Mouse (Mus musculus): ENCODE data around the gene Lyg1. TPM values are rescaled to one million over a fixed set of nuclear protein-coding genes. Genes with fewer than 3 reads are reported as not detected.

The Lyg1 gene
- polyA plus RNA-seq, 1 experiment = not detected

DNA sequence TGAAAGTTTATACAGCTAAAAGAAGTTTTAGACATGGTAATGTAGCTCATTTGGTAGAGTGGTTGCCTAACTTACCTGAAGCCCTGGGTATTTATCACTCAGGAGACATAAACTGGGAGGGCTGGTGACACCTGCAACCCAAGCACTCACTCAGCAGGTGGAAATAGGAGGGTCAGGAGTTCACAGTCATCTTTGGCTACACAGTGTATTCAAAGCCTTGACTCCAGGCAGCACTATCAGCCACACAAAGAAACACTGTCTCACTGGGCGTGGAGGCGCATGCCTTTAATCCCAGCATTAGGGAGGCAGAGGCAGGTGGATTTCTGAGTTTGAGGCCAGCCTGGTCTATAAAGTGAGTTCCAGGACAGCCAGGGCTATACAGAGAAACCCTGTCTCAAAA, 44.8 kb downstream of the Lyg1 start:
- no peak overlapping the region for H3K4me3 ChIP-seq (replicated peaks)

DNA sequence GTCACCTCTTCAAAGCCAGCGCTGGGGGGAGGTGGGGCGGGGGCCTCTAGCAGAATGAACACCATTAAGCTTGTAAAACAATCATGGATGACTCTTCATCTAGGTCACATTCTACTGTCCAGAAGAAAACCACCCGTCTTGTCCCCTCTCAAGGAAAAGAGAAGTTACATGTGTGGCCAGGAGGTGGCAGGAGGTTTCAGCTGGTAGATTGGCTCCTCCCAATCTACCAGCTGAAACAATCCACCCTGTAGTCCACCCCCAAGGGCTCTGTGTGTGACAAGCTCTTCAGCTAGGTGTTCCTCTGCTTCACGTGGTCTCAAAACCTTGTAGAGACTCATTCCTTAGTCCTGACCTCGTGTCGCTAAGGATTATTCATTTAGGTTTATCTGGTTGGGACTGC, 54.4 kb downstream of the Lyg1 start:
- Histone ChIP-seq H3K4me1 (peaks cover 23% of the 10 kb centered on the region), H3K4me3 (replicated peaks) (no peak overlapping the region), H3K27me3 (replicated peaks) (no peaks in the 10 kb centered on the region), H3K36me3 (replicated peaks; ENCODE audit: low read length) (peaks cover 25% of the 10 kb centered on the region), H3K9me3 (no peaks in the 10 kb centered on the region)
- TF ChIP-seq GATA1 (IDR thresholded peaks at IDR 0.05; ENCODE audit: borderline replicate concordance, low read length) (no peak), FLI1 (IDR thresholded peaks at IDR 0.05; ENCODE audit: low read length) (no peak)

More for the DNA sequence above, 44.8 kb downstream of the Lyg1 start:
- Histone ChIP-seq H3K27me3 (replicated peaks) (peaks cover 28% of the 10 kb centered on the region), H3K4me1 (peaks cover 5% of the 10 kb centered on the region; the same call in 1 of the 2 replicates), H3K9me3 (no peaks in the 10 kb centered on the region), H3K36me3 (replicated peaks; ENCODE audit: low read length) (no peaks in the 10 kb centered on the region)
- no peak for TF ChIP-seq GATA1 (IDR thresholded peaks at IDR 0.05; ENCODE audit: borderline replicate concordance, low read length)
- TF ChIP-seq FLI1 (IDR thresholded peaks at IDR 0.05; ENCODE audit: low read length) = no peak

DNA sequence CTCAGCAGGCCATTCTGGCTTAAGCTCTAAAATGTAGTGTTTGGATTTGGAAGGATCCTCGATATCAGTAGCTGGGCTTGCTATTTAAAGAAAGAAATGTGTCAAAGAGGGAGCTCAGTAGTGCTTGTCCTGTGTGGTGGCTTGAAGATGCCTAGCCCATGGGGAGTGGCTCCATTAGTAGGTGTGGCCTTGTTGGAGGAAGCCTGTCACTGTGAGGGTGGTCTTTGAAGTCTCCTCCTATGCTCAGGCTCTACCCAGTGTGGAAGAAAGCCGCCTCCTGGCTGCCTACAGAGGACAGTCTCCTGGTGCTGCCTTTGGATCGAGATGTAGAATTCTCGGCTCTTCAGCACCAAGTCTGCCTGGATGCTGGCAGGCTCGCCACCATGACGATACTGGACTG, 57.3 kb downstream of the Lyg1 start:
- Histone ChIP-seq H3K4me3 (replicated peaks) (no peak overlapping the region), H3K9me3 (no peaks in the 10 kb centered on the region), H3K36me3 (replicated peaks; ENCODE audit: low read length) (peaks cover 52% of the 10 kb centered on the region), H3K4me1 (peaks cover 15% of the 10 kb centered on the region), H3K27me3 (replicated peaks) (no peaks in the 10 kb centered on the region)
- no peak for TF ChIP-seq FLI1 (IDR thresholded peaks at IDR 0.05; ENCODE audit: low read length)
- TF ChIP-seq GATA1 (IDR thresholded peaks at IDR 0.05; ENCODE audit: borderline replicate concordance, low read length) = no peak

DNA sequence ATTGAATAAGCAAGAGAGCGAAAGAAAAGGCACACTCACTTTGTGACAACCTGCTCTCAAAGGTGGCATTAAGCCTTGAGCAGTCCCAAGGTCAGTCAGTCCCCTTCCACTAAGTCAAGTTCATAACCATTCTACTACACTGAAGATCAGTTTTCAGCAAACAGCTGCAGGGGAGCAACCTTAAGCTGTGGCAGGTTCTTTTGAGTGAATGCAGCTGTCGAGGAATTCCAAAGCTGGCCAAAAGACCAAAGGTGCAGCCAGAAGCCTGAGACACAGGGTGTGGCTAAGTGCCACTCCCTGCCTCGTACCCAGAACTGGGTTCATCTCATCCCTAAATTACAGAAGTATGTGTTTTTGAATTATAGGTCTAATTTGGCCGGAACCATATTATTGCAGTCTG, 57.7 kb downstream of the Lyg1 start:
- Histone ChIP-seq H3K9me3 (no peaks in the 10 kb centered on the region), H3K4me1 (peaks cover 11% of the 10 kb centered on the region), H3K4me3 (replicated peaks) (no peak overlapping the region), H3K36me3 (replicated peaks; ENCODE audit: low read length) (peaks cover 56% of the 10 kb centered on the region), H3K27me3 (replicated peaks) (no peaks in the 10 kb centered on the region)
- no peak for TF ChIP-seq GATA1 (IDR thresholded peaks at IDR 0.05; ENCODE audit: borderline replicate concordance, low read length)
- TF ChIP-seq FLI1 (IDR thresholded peaks at IDR 0.05; ENCODE audit: low read length) = no peak

Other genes with a start within 250 kb of the Lyg1 start
- gene 2010300C02Rik, start 237.7 kb downstream of the Lyg1 start, polyA plus RNA-seq (2012; ENCODE audit: insufficient read depth, low replicate concordance) = 10.7 and 15.7 TPM in 2 replicates
- gene Tsga10, start 91.3 kb downstream of the Lyg1 start, polyA plus RNA-seq (2012; ENCODE audit: insufficient read depth, low replicate concordance) = 0.35 TPM in 1 of 2 replicates, not detected in the other
- not detected in 2 replicates for gene Lipt1, start 86.0 kb downstream of the Lyg1 start, polyA plus RNA-seq (2012; ENCODE audit: insufficient read depth, low replicate concordance)
- gene Mitd1, start 67.3 kb downstream of the Lyg1 start, polyA plus RNA-seq (2012; ENCODE audit: insufficient read depth, low replicate concordance) = 3.0 and 10.0 TPM in 2 replicates
- gene Mrpl30, start 67.3 kb downstream of the Lyg1 start, polyA plus RNA-seq (2012; ENCODE audit: insufficient read depth, low replicate concordance) = 6.9 and 19.0 TPM in 2 replicates
- not detected in 2 replicates for gene Lyg2, start 41.3 kb downstream of the Lyg1 start, polyA plus RNA-seq (2012; ENCODE audit: insufficient read depth, low replicate concordance)
- gene Txndc9, start 40.1 kb upstream of the Lyg1 start, polyA plus RNA-seq (2012; ENCODE audit: insufficient read depth, low replicate concordance) = 3.2 and 4.8 TPM in 2 replicates
- gene Eif5b, start 40.3 kb upstream of the Lyg1 start, polyA plus RNA-seq (2012; ENCODE audit: insufficient read depth, low replicate concordance) = 3.5 and 69.6 TPM in 2 replicates
- 0.59 TPM in 1 of 2 replicates, not detected in the other for gene Rev1, start 172.0 kb upstream of the Lyg1 start, polyA plus RNA-seq (2012; ENCODE audit: insufficient read depth, low replicate concordance)